Mouse (Mus musculus): ENCODE results near the gene Mamstr. TPM values are rescaled to one million over a fixed set of nuclear protein-coding genes. Genes with fewer than 3 reads are reported as not detected.

The Mamstr gene
- polyA plus RNA-seq, 1 experiment from 2014 or later: 4.3 TPM

DNA sequence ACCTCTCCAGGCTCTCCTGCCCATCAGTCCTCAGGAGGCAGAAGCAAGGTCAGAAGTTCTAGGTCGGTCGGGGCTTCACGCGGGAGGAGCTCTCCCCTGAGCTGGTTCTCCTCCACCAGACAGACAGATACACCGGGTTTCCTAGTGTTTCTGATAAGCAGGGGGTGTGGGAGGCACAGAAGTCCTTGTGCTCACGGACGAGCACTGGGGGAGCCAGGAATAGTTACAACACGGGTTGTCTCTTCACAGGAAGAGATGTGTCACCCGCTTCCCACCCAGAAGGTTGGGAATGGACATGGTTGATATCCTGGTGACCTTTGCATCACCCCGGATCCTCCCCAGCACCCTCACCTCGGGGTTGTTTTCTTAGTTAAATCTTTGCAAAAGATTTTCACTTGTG lies 50.0 kb downstream of the Mamstr start:
- no peaks in the 10 kb centered on the region for H3K36me3 ChIP-seq (ENCODE audit: control insufficient read depth, insufficient read depth, low read length)

GRCm38 (mm10) chr7:45692364-45692763 lies 52.6 kb downstream of the Mamstr start:
- Histone ChIP-seq H3K9ac (replicated peaks; ENCODE audit: low read length) (no peak overlapping the region), H3K4me2 (ENCODE audit: low read length) (no peak overlapping the region), H3K4me3 (replicated peaks; ENCODE audit: low read depth, low read length) (no peak overlapping the region), H3K36me3 (ENCODE audit: control insufficient read depth, insufficient read depth, low read length) (no peaks in the 10 kb centered on the region), H3K27ac (replicated peaks; ENCODE audit: low read depth, low read length) (no peak overlapping the region), H3K4me1 (ENCODE audit: control insufficient read depth, insufficient read depth, low read length) (no peaks in the 10 kb centered on the region), H3K9me3 (ENCODE audit: control insufficient read depth, low read length) (no peaks in the 10 kb centered on the region), H3K27me3 (ENCODE audit: control insufficient read depth, insufficient read depth, low read length) (no peaks in the 10 kb centered on the region)
- ATAC-seq (ENCODE audit: low FRiP score, low TSS enrichment): no peak
- 82% methylated on average over 2 of the region's 2 CpGs for WGBS
- DNase-seq: no peak

More for the DNA sequence above, 50.0 kb downstream of the Mamstr start:
- no peak overlapping the region for H3K4me3 ChIP-seq (replicated peaks; ENCODE audit: low read depth, low read length)
- 81% methylated on average over 11 of the region's 11 CpGs for WGBS
- ATAC-seq (ENCODE audit: low FRiP score, low TSS enrichment) (no peak), DNase-seq (no peak)
- H3K9me3 ChIP-seq (ENCODE audit: control insufficient read depth, low read length): no peaks in the 10 kb centered on the region
- no peak overlapping the region for H3K4me2 ChIP-seq (ENCODE audit: low read length)
- no peaks in the 10 kb centered on the region for H3K4me1 ChIP-seq (ENCODE audit: control insufficient read depth, insufficient read depth, low read length)
- H3K27ac ChIP-seq (replicated peaks; ENCODE audit: low read depth, low read length): no peak overlapping the region
- H3K27me3 ChIP-seq (ENCODE audit: control insufficient read depth, insufficient read depth, low read length): no peaks in the 10 kb centered on the region
- no peak overlapping the region for H3K9ac ChIP-seq (replicated peaks; ENCODE audit: low read length)

DNA sequence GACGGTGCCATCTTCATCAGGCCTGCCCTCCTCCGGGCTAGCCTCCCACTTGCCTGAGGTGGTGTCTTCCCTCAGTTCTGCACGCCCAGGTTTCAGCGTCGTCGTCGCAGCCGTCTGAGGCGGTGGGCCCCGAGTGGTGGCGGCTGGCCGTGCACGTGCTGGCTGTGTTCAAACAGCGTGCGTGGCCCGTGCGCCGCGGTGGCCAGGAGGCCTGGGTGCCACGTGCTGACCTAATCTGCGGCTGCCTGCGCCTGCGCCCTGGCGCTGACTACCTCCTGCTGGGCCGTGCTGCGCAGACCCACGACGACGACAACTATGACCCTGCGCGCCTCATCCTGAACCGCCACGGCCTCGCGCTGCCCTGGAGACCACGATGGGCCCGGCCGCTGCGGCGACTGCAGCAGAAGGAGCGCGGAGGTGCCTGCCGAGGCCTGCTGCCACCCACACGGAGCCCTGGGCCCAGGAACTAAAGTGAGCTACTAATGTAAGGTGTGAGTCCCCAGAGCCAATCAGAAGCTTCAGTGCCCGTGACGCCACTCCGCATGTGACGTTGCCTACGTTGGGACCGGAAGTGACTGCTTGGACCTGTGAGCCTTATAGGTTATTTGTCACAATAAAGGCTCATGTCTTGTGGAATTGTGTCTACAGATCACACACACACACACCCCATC lies 54.3 kb downstream of the Mamstr start, which contains the start of gene Sec1:
Gene Sec1, minus strand, starts transcription at position 482 of the 671 bp plus-strand sequence.
- no peak within 1 kb of the TSS for H3K27ac ChIP-seq (replicated peaks; ENCODE audit: low read depth, low read length)
- H3K4me2 ChIP-seq (ENCODE audit: low read length): no peak within 1 kb of the TSS
- WGBS: 91% methylated on average over 50 of the region's 50 CpGs
- no peak for DNase-seq
- H3K4me3 ChIP-seq (replicated peaks; ENCODE audit: low read depth, low read length): no peak within 1 kb of the TSS
- no peaks in the 10 kb centered on the region for H3K4me1 ChIP-seq (ENCODE audit: control insufficient read depth, insufficient read depth, low read length)
- H3K9ac ChIP-seq (replicated peaks; ENCODE audit: low read length): no peak within 1 kb of the TSS
- no peaks in the 10 kb centered on the region for H3K9me3 ChIP-seq (ENCODE audit: control insufficient read depth, low read length)
- no peaks in the 10 kb centered on the region for H3K36me3 ChIP-seq (ENCODE audit: control insufficient read depth, insufficient read depth, low read length)
- H3K27me3 ChIP-seq (ENCODE audit: control insufficient read depth, insufficient read depth, low read length): peaks cover 5% of the 10 kb centered on the region; the same call in 1 of the 2 replicates
- ATAC-seq (ENCODE audit: low FRiP score, low TSS enrichment): no peak

DNA sequence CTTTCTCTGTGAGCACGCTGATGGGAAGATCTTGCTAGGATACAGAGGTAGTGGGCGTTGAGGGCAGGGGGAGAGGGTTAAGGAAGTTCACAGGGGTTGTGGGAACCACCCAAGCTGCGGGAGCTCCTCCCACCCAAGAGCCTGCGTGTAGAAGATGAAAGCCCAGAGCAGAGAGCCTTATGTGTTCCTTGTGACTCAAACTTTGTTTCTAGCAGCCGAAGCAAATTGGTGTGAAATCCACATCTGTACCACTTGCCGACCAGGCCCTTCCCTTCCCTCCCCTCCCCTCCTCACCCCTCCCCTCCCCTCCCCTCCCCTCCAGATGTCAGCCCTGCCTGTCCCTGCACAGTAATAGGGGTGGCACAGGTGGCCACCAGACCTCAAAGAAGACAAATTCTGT lies 55.3 kb downstream of the Mamstr start:
- Histone ChIP-seq H3K36me3 (ENCODE audit: control insufficient read depth, insufficient read depth, low read length) (no peaks in the 10 kb centered on the region), H3K9me3 (ENCODE audit: control insufficient read depth, low read length) (no peaks in the 10 kb centered on the region), H3K4me2 (ENCODE audit: low read length) (no peak overlapping the region), H3K4me1 (ENCODE audit: control insufficient read depth, insufficient read depth, low read length) (0 out of 2 replicates have a peak, but pooled peaks cover 2% of the 10 kb centered on the region), H3K27ac (replicated peaks; ENCODE audit: low read depth, low read length) (no peak overlapping the region), H3K9ac (replicated peaks; ENCODE audit: low read length) (no peak overlapping the region), H3K27me3 (ENCODE audit: control insufficient read depth, insufficient read depth, low read length) (peaks cover 5% of the 10 kb centered on the region), H3K4me3 (replicated peaks; ENCODE audit: low read depth, low read length) (no peak overlapping the region)
- WGBS: 8% methylated on average over 6 of the region's 6 CpGs
- ATAC-seq (ENCODE audit: low FRiP score, low TSS enrichment) (no peak), DNase-seq (no peak)

Other genes starting within 250 kb of the Mamstr start
- gene Snrnp70, start 244.2 kb upstream of the Mamstr start, polyA plus RNA-seq (2014; fragmentation: Nextera tagmentation; extraction: Ambion mirVana): 80.6 and 135 TPM in 2 replicates
- not detected in 2 replicates for gene Kcna7, start 234.3 kb upstream of the Mamstr start, polyA plus RNA-seq (2014; fragmentation: Nextera tagmentation; extraction: Ambion mirVana)
- not detected in 2 replicates for gene Ntf5, start 226.3 kb upstream of the Mamstr start, polyA plus RNA-seq (2014; fragmentation: Nextera tagmentation; extraction: Ambion mirVana)
- gene Lhb, start 219.2 kb upstream of the Mamstr start, polyA plus RNA-seq (2014; fragmentation: Nextera tagmentation; extraction: Ambion mirVana): 0.34 TPM in 1 of 2 replicates, not detected in the other
- gene Gys1, start 205.1 kb upstream of the Mamstr start, polyA plus RNA-seq (2014; fragmentation: Nextera tagmentation; extraction: Ambion mirVana): 15.5 TPM in 2 replicates
- gene Ruvbl2, start 201.9 kb upstream of the Mamstr start, polyA plus RNA-seq (2014; fragmentation: Nextera tagmentation; extraction: Ambion mirVana): 110 and 114 TPM in 2 replicates
- gene Ftl1, start 180.1 kb upstream of the Mamstr start, polyA plus RNA-seq (2014; fragmentation: Nextera tagmentation; extraction: Ambion mirVana): 5,898 and 6,785 TPM in 2 replicates
- gene Bax, start 173.1 kb upstream of the Mamstr start, polyA plus RNA-seq (2014; fragmentation: Nextera tagmentation; extraction: Ambion mirVana): 107 and 182 TPM in 2 replicates
- 0.13 and 0.32 TPM in 2 replicates for gene Tulp2, start 158.1 kb upstream of the Mamstr start, polyA plus RNA-seq (2014; fragmentation: Nextera tagmentation; extraction: Ambion mirVana)
- gene Gm45808, start 153.2 kb upstream of the Mamstr start, polyA plus RNA-seq (2014; fragmentation: Nextera tagmentation; extraction: Ambion mirVana): not detected in 2 replicates
- 3.1 and 3.2 TPM in 2 replicates for gene Dhdh, start 151.2 kb upstream of the Mamstr start, polyA plus RNA-seq (2014; fragmentation: Nextera tagmentation; extraction: Ambion mirVana)
- gene Nucb1, start 129.6 kb upstream of the Mamstr start, polyA plus RNA-seq (2014; fragmentation: Nextera tagmentation; extraction: Ambion mirVana): 86.5 and 89.5 TPM in 2 replicates
- gene Ppp1r15a, start 113.7 kb upstream of the Mamstr start, polyA plus RNA-seq (2014; fragmentation: Nextera tagmentation; extraction: Ambion mirVana): 9.5 and 10.2 TPM in 2 replicates
- 0.53 and 0.77 TPM in 2 replicates for gene Plekha4, start 113.6 kb upstream of the Mamstr start, polyA plus RNA-seq (2014; fragmentation: Nextera tagmentation; extraction: Ambion mirVana)
- not detected in 2 replicates for gene Hsd17b14, start 85.1 kb upstream of the Mamstr start, polyA plus RNA-seq (2014; fragmentation: Nextera tagmentation; extraction: Ambion mirVana)
- 14.9 and 16.9 TPM in 2 replicates for gene Bcat2, start 69.8 kb upstream of the Mamstr start, polyA plus RNA-seq (2014; fragmentation: Nextera tagmentation; extraction: Ambion mirVana)
- gene Fgf21, start 24.5 kb upstream of the Mamstr start, polyA plus RNA-seq (2014; fragmentation: Nextera tagmentation; extraction: Ambion mirVana): not detected in 2 replicates
- not detected in 2 replicates for gene Fut1, start 22.7 kb upstream of the Mamstr start, polyA plus RNA-seq (2014; fragmentation: Nextera tagmentation; extraction: Ambion mirVana)
- not detected in 2 replicates for gene Izumo1, start 18.2 kb upstream of the Mamstr start, polyA plus RNA-seq (2014; fragmentation: Nextera tagmentation; extraction: Ambion mirVana)
- 12.3 and 14.9 TPM in 2 replicates for gene Rasip1, start 12.5 kb upstream of the Mamstr start, polyA plus RNA-seq (2014; fragmentation: Nextera tagmentation; extraction: Ambion mirVana)
- 0.11 and 0.12 TPM in 2 replicates for gene Fut2, start 26.4 kb downstream of the Mamstr start, polyA plus RNA-seq (2014; fragmentation: Nextera tagmentation; extraction: Ambion mirVana)
- 0.30 TPM in 1 of 2 replicates, not detected in the other for gene Ntn5, start 44.0 kb downstream of the Mamstr start, polyA plus RNA-seq (2014; fragmentation: Nextera tagmentation; extraction: Ambion mirVana)
- gene Sec1, start 54.4 kb downstream of the Mamstr start, polyA plus RNA-seq (2014; fragmentation: Nextera tagmentation; extraction: Ambion mirVana): 0.21 TPM in 1 of 2 replicates, not detected in the other
- 28.1 and 49.1 TPM in 2 replicates for gene Car11, start 59.9 kb downstream of the Mamstr start, polyA plus RNA-seq (2014; fragmentation: Nextera tagmentation; extraction: Ambion mirVana)
- 1.9 and 4.3 TPM in 2 replicates for gene Dbp, start 65.1 kb downstream of the Mamstr start, polyA plus RNA-seq (2014; fragmentation: Nextera tagmentation; extraction: Ambion mirVana)
- gene Rpl18, start 75.5 kb downstream of the Mamstr start, polyA plus RNA-seq (2014; fragmentation: Nextera tagmentation; extraction: Ambion mirVana): 631 and 710 TPM in 2 replicates
- gene Sphk2, start 78.0 kb downstream of the Mamstr start, polyA plus RNA-seq (2014; fragmentation: Nextera tagmentation; extraction: Ambion mirVana): 17.2 and 19.2 TPM in 2 replicates
- 0.46 and 0.90 TPM in 2 replicates for gene Fam83e, start 81.2 kb downstream of the Mamstr start, polyA plus RNA-seq (2014; fragmentation: Nextera tagmentation; extraction: Ambion mirVana)
- gene Spaca4, start 85.8 kb downstream of the Mamstr start, polyA plus RNA-seq (2014; fragmentation: Nextera tagmentation; extraction: Ambion mirVana): not detected in 2 replicates
- 25.2 and 30.2 TPM in 2 replicates for gene Lmtk3, start 143.8 kb downstream of the Mamstr start, polyA plus RNA-seq (2014; fragmentation: Nextera tagmentation; extraction: Ambion mirVana)
- 5.2 and 8.5 TPM in 2 replicates for gene Sult2b1, start 144.7 kb downstream of the Mamstr start, polyA plus RNA-seq (2014; fragmentation: Nextera tagmentation; extraction: Ambion mirVana)
- gene Cyth2, start 174.6 kb downstream of the Mamstr start, polyA plus RNA-seq (2014; fragmentation: Nextera tagmentation; extraction: Ambion mirVana): 281 and 288 TPM in 2 replicates
- gene Kcnj14, start 184.8 kb downstream of the Mamstr start, polyA plus RNA-seq (2014; fragmentation: Nextera tagmentation; extraction: Ambion mirVana): 0.63 and 0.88 TPM in 2 replicates
- gene Grwd1, start 191.0 kb downstream of the Mamstr start, polyA plus RNA-seq (2014; fragmentation: Nextera tagmentation; extraction: Ambion mirVana): 37.2 and 37.4 TPM in 2 replicates
- 99.1 and 126 TPM in 2 replicates for gene Kdelr1, start 232.8 kb downstream of the Mamstr start, polyA plus RNA-seq (2014; fragmentation: Nextera tagmentation; extraction: Ambion mirVana)
- 2.3 and 4.4 TPM in 2 replicates for gene Grin2d, start 238.4 kb downstream of the Mamstr start, polyA plus RNA-seq (2014; fragmentation: Nextera tagmentation; extraction: Ambion mirVana)

Data from midbrain, embryonic 14.5 days (tissue).